Mouse (Mus musculus): ENCODE results near the gene Tm4sf19. TPM values are rescaled to one million over a fixed set of nuclear protein-coding genes. Genes with fewer than 3 reads are reported as not detected.
"Not testable (repeated sequence)": the region's sequence is repeated elsewhere in the genome, so short reads cannot be mapped to it uniquely, and the experiment has no call there.

The Tm4sf19 gene
- total and polyA plus RNA-seq, 3 experiments: 0.20 to 0.93 (median 0.29) TPM

DNA sequence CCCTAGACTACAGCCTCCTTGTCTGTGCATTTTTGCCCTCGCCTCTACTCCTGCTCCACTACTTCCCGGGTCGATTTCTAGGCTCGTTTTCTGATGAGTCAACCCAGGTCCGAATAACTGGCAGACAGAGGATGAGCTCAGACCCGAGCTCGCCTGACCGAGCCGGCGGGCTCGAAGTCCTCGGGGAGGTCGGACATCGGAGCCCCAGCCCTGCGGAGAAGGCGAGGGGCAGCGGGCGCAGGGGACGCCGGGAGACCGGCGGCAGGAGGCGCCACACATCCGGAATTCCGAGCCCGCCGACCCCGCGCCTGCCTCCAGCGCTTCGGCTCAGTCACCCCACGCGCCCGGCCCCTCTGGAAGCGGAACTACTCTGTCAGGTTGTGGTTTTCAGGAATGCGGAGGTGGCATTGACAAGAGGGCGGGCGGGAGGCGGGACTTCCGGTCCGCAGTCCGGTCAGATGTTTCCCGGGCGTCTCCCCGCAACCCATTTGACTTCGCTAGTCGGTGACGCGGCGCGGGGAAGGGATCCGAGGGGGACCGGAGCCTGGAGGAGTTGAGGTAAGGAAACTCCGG is 30.3 kb downstream of the Tm4sf19 start, which contains the start of gene Pcyt1a:
Pcyt1a (plus strand) TSS at position 448 of the 573 bp plus-strand sequence.
- peak; percentile 94 for DNase-seq

DNA sequence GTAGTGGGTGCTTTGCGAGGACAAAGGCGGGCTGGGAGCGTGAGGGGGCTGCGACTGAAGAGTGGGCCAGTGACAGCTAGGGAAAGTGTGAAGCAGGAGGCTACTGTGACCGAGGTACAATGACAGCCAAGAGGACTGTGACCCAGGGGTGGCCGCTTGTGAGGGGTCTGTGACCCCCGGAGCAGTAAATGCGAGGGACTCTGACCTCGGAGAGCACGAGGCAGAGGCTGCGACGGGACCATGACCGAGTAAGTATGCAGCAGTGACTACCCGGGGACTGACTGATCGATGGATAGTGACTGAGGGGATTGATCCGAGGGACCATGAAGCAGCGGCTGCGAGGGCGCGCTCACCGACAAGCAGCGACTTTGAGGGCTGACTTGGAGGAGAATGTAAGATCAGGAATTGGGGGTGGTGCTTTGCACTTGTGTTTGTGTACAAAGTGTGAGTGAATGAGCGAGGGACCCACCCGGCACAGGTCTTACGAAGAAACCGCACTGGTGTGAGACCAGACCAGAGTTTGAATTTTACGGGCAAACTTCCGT is 30.8 kb downstream of the Tm4sf19 start:
- DNase-seq: no peak

DNA sequence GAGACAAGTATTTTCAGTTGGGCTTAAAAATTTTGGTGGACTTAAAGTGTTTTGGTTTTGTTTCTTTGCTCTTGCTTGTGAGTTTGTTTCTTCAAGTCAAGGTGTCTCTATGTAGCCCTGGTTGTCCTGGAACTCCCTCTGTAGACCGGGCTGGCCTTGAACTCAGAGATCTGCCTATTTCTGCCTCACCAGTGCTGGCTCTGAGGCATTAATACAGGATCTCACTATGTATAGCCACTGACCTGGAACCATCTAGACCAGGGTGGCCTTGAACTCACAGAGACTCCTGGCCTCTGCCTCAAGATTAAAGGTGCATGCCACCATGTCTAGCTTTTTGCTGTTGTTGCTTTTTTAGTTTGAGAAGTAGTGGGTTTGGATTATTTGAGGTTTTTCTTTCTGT is 31.6 kb downstream of the Tm4sf19 start:
- DNase-seq: no peak

DNA sequence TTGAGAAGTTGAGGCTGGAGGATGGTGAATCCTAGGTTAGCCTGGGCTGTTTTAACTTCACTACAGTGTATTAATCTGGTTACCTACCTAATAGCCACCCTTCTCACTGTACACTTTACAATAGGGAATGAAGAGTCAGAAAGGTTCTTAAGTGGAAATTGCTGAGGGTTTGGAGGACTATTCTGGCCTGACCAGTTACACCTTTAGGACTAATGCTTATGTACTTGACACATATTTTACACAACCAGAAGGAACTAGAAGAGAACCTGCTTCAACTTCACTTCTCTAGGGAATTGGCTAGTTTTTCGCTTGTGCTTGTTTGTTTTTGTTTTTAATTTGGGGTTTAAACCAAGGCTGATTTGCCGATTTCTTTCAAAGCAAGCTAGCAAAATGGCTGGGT is 32.8 kb downstream of the Tm4sf19 start:
- no peak for DNase-seq

DNA sequence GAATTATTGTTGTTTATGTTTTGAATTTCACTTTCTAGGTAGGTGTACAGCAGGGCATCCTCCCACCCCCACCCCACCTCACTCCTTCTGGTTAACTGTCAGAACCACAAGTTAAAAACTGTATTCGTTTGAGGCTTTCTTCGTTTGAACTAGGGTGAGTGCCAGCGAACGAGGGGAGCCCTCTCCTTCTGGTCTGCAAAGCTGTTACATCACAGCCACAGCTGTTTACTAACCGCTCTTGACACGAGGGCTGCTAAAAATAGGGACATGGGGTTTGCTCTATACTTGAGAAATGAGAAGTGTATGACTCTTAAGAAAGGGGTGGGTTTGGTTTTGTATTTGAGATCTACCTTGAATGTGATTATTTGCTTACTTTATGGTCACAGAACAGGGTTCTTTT is 33.8 kb downstream of the Tm4sf19 start:
- peak; percentile 37 for DNase-seq

DNA sequence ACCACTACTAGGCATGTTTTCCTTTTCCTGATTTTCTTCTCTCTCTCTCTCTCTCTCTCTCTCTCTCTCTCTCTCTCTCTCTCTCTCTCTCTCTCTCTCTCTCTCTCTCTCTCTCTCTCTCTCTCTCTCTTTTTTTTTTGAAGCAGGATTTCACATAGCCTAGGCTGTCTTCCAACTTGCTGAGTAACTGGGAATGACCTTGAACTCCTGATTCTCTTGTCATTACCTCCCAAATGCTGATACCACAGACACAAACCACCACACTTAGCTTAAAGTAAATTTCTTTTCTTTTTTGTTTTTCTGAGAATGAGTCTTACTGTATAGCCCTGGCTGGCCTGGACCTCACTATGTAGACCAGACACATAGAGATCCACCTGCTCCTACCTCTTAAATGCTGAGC is 34.4 kb downstream of the Tm4sf19 start:
- peak; percentile 61 for DNase-seq

DNA sequence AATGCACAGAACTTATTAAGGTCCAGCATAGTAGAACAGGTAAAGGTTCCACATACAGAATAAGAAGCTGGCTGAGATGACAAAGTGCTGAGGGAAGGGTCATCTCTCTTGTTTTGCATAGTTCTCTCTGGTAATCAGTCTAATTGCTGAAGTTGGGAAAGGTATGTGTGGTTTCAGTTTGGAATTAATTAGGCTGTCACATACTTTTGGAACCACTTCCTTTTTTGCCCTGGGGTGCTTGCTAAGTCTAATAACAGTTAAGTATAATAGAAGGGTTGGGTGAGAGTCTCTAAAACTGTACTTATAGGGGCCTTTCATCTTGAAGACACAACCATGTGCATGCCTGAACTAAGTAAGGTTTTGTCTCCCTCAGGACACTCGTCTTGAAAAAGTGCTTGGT is 36.4 kb downstream of the Tm4sf19 start:
- no peak for DNase-seq

DNA sequence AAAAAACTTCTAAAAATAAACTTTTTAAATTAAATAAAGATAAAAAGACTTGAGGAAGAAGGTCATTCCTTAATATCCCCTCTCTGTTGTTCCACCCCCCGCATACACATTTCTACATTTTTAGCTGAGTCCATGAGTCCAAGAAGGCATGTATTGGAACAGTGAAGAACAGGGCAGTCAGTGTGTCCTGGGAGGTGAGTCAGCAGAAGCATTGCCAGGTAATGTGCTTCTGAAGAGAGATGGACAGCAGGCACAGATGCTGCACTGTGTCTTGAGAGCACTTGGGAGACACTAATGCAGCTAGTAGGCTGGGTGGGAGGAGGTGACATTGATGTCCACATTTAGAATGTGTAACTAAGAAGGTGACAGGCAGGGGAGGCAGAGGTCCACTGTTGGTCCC is 37.0 kb downstream of the Tm4sf19 start:
- DNase-seq: no peak

DNA sequence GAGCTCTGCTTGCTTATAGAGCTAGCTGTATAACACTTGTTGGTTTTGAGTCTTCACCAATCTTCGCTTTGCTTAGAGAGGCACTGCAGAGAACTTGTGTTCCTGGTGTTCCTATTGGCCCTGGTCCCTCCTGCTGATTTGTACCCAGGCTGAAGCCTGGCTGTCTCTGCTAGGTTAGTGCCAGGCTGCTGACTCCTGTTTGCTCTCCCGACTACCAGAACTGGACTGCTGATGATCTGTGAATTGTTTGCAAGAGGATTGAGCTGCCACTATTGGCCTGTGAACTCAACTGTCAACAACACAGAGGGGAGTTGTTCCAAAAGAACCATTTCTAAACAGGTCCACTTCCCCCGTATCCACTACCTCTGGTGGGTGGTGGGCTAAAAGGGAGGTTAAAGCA is 41.1 kb downstream of the Tm4sf19 start:
- no peak for DNase-seq

DNA sequence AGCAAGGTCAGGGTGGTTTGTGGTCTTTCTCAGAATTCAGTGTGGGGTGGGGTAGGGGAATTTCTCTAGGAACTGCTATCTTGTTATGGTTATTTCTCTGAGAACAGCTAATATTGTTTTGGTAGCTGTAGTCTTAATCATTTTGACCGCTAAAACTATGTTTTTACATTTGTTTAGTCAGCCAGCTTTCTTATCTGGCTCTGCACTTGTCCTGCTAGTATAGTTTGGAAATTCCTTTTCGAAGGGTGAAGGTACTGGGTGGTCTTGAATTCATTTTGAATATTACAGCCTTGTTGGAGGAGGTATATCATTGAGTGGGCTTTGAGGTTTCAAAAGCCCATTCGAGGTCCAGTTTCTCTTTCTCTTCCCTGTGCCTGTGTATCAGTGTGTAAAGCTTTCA is 44.3 kb downstream of the Tm4sf19 start:
- DNase-seq: not testable (repeated sequence)

DNA sequence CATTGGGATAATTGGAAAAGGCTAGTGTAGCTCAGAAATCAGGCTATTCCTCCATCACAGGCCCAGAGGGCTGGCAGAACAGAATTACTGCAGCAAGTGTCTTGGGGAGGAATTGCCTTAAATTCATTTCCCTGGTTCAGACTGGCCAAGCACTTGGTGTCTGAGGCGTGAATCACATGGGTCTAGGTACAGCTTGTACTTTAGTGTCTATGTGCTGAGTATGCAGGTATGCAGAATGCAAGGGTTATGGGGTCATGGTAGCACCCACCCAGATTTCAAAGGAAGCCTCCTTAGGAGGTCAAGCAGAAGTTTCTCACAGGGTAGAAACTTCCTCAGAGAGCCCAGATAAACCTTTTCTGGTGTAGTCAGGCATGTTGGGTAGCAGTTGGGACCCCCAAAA is 45.3 kb downstream of the Tm4sf19 start:
- DNase-seq: no peak

DNA sequence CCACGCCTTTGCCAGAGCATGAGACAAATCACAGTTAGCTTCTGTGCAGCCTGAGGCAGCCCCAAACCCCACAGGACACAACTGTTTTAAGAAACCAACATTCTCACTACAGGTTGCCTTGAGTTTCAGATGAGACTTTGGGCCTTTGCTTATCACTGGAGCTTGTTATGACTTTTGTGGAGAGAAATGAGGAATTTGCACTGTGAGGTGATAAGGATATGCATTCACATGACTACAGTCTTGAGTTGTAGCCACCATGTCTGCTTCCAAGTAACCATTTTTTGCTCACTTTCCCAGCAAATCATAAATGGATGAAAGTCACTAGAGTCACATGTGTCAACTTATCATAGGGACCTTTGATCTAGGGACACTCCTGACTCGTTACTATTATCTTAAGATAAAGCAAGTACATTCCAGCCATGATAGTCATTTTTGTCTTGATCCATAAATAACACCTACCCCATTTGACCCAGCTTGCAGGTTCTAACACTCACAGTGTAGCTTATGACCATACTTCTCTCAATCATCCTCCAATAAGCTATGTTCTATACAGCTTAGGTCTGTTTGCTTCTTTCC is 46.3 kb downstream of the Tm4sf19 start:
- DNase-seq: no peak

DNA sequence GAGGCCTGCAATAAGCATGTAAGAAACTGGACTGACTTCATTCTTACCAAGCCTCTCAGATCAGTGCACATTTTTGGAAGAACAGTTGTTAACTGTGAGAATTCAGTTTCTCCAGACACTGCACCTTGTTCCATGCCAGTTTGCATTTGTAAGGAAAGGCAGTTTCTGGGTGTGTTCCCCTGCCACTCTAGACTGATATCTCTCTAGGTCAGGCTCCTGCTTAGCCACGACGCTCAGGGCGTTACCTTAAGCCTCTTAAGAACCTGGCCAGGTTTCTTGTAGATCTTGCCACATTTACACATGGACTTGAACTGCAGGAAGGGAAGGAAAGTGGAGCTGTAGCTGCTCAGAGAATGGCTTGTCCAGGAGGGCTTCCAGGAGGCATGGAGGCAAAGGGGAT is 49.4 kb downstream of the Tm4sf19 start:
- DNase-seq: no peak

DNA sequence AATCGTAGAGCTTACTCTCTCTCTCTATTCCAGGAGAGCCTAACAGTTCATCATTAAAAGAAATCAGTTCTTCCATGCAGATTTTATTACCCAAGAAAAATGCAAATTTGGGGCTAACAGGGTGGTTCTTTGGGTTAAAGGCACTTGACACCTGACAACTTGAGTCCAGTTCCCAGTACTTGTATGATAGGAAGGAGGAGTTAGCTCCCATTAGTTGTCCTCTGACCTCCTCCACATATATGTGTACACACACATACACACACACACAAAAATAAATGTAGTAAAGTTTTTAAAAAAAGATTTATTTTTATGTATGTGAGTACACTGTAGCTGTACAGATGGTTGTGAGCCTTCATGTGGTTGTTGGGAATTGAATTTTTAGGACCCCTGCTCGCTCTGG is 49.8 kb downstream of the Tm4sf19 start:
- no peak for DNase-seq

DNA sequence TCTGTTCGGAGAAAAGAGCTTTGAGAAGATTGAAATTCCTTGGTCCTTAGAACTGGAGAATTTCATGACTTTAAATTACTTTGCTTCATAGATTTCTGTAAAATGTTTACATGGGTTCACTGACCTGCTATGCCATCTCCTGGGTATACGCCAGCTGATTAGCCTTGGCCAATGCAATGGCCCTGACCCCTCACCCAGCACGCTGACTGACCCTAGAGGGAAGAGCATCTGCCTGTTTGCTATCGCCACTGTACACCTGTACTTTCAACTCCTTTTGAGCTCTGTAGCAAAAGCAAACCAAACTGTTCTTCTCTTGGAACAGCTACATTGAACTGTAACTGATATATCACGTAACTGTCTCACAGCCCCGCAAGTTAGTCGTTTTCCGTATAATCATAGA is 52.8 kb downstream of the Tm4sf19 start:
- DNase-seq: peak; percentile 36

DNA sequence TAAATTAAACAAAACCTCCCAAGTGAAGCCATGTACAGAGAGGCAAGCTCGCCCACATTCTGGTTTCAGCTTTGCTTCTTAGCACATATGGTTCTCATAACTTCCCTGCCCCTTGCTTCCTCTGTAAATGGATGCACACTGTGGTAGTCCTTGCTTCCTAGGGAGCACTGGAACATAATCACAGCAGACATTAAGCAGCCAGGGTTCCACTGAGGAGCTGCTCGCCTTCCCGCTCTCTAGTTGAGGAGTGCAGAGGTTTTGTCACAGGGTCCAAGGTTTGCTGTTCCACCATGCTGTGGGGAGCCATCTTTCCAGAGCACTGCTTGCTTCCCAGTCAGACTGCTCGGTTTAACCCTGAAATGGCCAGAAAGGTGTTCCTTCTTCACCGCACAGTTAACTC is 54.3 kb downstream of the Tm4sf19 start:
- DNase-seq: no peak

DNA sequence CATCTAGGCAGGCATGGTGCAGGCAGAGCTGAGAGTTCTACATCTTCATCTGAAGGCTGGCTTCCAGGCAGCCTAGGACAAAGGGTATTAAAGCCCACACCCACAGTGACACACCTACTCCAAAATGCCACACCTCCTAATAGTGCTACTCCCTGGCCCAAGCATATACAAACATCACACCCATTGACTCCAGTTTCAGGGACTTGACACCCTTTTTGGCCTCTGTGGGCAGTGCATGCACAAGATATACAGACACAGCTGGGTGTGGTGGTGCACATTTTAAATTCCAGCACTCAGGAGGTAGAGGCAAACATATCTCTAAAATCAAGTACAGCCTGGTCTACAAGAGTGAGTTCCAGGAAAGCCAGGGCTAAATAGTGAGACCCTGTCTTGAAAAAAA is 55.8 kb downstream of the Tm4sf19 start:
- DNase-seq: no peak

DNA sequence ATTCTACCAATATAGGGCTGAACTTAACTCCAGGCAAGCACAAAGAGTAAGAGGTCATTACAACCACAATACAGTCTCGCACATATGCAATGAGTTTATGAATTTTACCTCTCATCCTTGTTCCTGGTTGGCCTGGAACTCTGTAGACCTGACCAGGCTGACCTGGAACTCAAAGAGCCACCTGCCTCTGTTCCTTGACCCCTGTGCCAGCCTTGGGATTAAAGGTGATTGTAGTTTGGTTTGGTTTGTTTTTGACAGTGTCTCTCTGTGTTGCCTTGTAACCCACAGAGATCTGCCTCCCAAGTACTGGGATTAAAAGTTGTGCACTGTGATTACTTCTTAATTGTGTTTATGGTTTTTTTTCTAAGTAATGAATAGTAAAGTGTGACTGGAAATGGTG is 56.5 kb downstream of the Tm4sf19 start:
- no peak for DNase-seq

Other genes starting within 250 kb of the Tm4sf19 start
- 1 to 10 TPM; 4.1 to 6.3 TPM for gene Nrros, start 234.9 kb upstream of the Tm4sf19 start, total RNA-seq (2021)
- 13.4 and 14.1 TPM in 2 replicates for gene Nrros, start 234.9 kb upstream of the Tm4sf19 start, polyA plus RNA-seq (2012; rRNA removed)
- gene Bex6, start 220.7 kb upstream of the Tm4sf19 start, total RNA-seq (2021): not detected
- not detected in 2 replicates for gene Bex6, start 220.7 kb upstream of the Tm4sf19 start, polyA plus RNA-seq (2012; rRNA removed)
- 10 to 100 TPM; 12.8 to 16.8 TPM for gene Fbxo45, start 153.3 kb upstream of the Tm4sf19 start, total RNA-seq (2021)
- 3.3 and 3.9 TPM in 2 replicates for gene Fbxo45, start 153.3 kb upstream of the Tm4sf19 start, polyA plus RNA-seq (2012; rRNA removed)
- gene Wdr53, start 153.3 kb upstream of the Tm4sf19 start, total RNA-seq (2021): 10 to 100 TPM; 10.2 to 16.1 TPM
- gene Wdr53, start 153.3 kb upstream of the Tm4sf19 start, polyA plus RNA-seq (2012; rRNA removed): 0.62 and 1.6 TPM in 2 replicates
- not detected for gene Smco1, start 129.0 kb upstream of the Tm4sf19 start, total RNA-seq (2021)
- gene Smco1, start 129.0 kb upstream of the Tm4sf19 start, polyA plus RNA-seq (2012; rRNA removed): not detected in 2 replicates
- 10 to 100 TPM; 20.4 to 24.8 TPM for gene Rnf168, start 123.0 kb upstream of the Tm4sf19 start, total RNA-seq (2021)
- 9.2 and 11.3 TPM in 2 replicates for gene Rnf168, start 123.0 kb upstream of the Tm4sf19 start, polyA plus RNA-seq (2012; rRNA removed)
- 10 to 100 TPM; 44.2 to 73.3 TPM for gene Ubxn7, start 68.2 kb upstream of the Tm4sf19 start, total RNA-seq (2021)
- gene Ubxn7, start 68.2 kb upstream of the Tm4sf19 start, polyA plus RNA-seq (2012; rRNA removed): 1.3 and 1.8 TPM in 2 replicates
- 1 to 10 TPM; 4.8 to 8.1 TPM for gene Tctex1d2, start 19.2 kb downstream of the Tm4sf19 start, total RNA-seq (2021)
- gene Tctex1d2, start 19.2 kb downstream of the Tm4sf19 start, polyA plus RNA-seq (2012; rRNA removed): 4.0 and 4.7 TPM in 2 replicates
- 10 to 100 TPM; 89.9 to 91.2 TPM for gene Pcyt1a, start 30.4 kb downstream of the Tm4sf19 start, total RNA-seq (2021)
- gene Pcyt1a, start 30.4 kb downstream of the Tm4sf19 start, polyA plus RNA-seq (2012; rRNA removed): 24.5 and 42.2 TPM in 2 replicates
- under 1 TPM in 1 of 2 experiments, not detected in 1; 0.28 TPM for gene Slc51a, start 87.4 kb downstream of the Tm4sf19 start, total RNA-seq (2021)
- gene Slc51a, start 87.4 kb downstream of the Tm4sf19 start, polyA plus RNA-seq (2012; rRNA removed): 0.23 and 0.33 TPM in 2 replicates
- gene Zdhhc19, start 95.8 kb downstream of the Tm4sf19 start, total RNA-seq (2021): not detected
- not detected in 2 replicates for gene Zdhhc19, start 95.8 kb downstream of the Tm4sf19 start, polyA plus RNA-seq (2012; rRNA removed)
- gene Tfrc, start 208.4 kb downstream of the Tm4sf19 start, total RNA-seq (2021): 10 to 100 TPM; 25.5 to 62.9 TPM
- gene Tfrc, start 208.4 kb downstream of the Tm4sf19 start, polyA plus RNA-seq (2012; rRNA removed): 0.99 and 1.2 TPM in 2 replicates
- 10 to 100 TPM; 26.5 to 47.4 TPM for gene Tnk2, start 243.4 kb downstream of the Tm4sf19 start, total RNA-seq (2021)
- 100 and 110 TPM in 2 replicates for gene Tnk2, start 243.4 kb downstream of the Tm4sf19 start, polyA plus RNA-seq (2012; rRNA removed)

Data from adrenal gland, adult 2 months (tissue).